Mouse (Mus musculus) midbrain, embryonic 15.5 days (tissue): Measurements from ENCODE around the gene Acox3. TPM values are rescaled to one million over a fixed set of nuclear protein-coding genes. Genes with fewer than 3 reads are reported as not detected.

Source experiments
- ATAC-seq: fragments of 200-750 bp; cut with Nextera tagmentation; replicated peaks from 2 replicates; pipeline ENCODE4 v1.8.0; 2017; ENCODE audit warnings: moderate TSS enrichment
- H3K27ac ChIP-seq: fragments of 300-500 bp; sonication (generic); 2 replicates; pipeline ENCODE4 v1.5.1; 2015; ENCODE audit warnings: mild to moderate bottlenecking, inconsistent platforms
- H3K27me3 ChIP-seq: fragments of 300-500 bp; sonication (generic); replicated peaks from 2 replicates; pipeline ENCODE4 v1.6.1; 2015; ENCODE audit warnings: inconsistent platforms
- H3K36me3 ChIP-seq: fragments of 300-500 bp; sonication (generic); replicated peaks from 2 replicates; pipeline ENCODE4 v1.6.1; 2015; ENCODE audit warnings: inconsistent platforms
- H3K4me1 ChIP-seq: fragments of 300-500 bp; sonication (generic); 2 replicates; pipeline ENCODE4 v1.6.1; 2015; ENCODE audit warnings: inconsistent platforms
- H3K4me2 ChIP-seq: fragments of 300-500 bp; sonication (generic); 2 replicates; pipeline ENCODE4 v1.6.1; 2015; ENCODE audit warnings: inconsistent platforms, mild to moderate bottlenecking, moderate library complexity
- H3K4me3 ChIP-seq: fragments of 300-500 bp; sonication (generic); 2 replicates; pipeline ENCODE4 v1.5.1; 2015; ENCODE audit warnings: mild to moderate bottlenecking, inconsistent platforms
- H3K9ac ChIP-seq: fragments of 300-500 bp; sonication (generic); 2 replicates; pipeline ENCODE4 v1.6.1; 2015; ENCODE audit warnings: mild to moderate bottlenecking, inconsistent platforms
- H3K9me3 ChIP-seq: fragments of 300-500 bp; sonication (generic); 2 replicates; pipeline ENCODE4 v1.6.1; 2016; ENCODE audit warnings: inconsistent platforms
- WGBS: fragments of 180-500 bp; shearing (Covaris S2); methylation state at CpG from one replicate; pipeline ENCODE4 v1.1.7; 2015; ENCODE audit warnings: mixed read lengths; 5-methylcytosine and 5-hydroxymethylcytosine counted together
- polyA plus RNA-seq: library from polyadenylated mRNA; unstranded; fragments of >200 nt; fragmentation: Nextera tagmentation; extraction: Ambion mirVana; gene quantifications from 2 replicates; pipeline ENCODE4 v1.2.1, GENCODE M21; 2015

Acox3 gene
- polyA plus RNA-seq, 1 experiment from 2014 or later, result 16.0 TPM

- Histone ChIP-seq H3K4me2 (no peak overlapping the region), H3K36me3 (peaks cover 34% of the 10 kb centered on the region), H3K27ac (no peak overlapping the region), H3K9ac (no peak overlapping the region), H3K4me3 (no peak overlapping the region), H3K9me3 (no peaks in the 10 kb centered on the region), H3K4me1 (no peaks in the 10 kb centered on the region), H3K27me3 (no peaks in the 10 kb centered on the region)
- no peak for ATAC-seq
- WGBS, result 92% methylated on average over 8 of the region's 8 CpGs
These were observed 18.7 kb downstream of the Acox3 start for GRCm38 (mm10) chr5:35601526-35601925.

GRCm38 (mm10) chr5:35605355-35605754 is 22.5 kb downstream of the Acox3 start:
- Histone ChIP-seq H3K4me3 (no peak overlapping the region), H3K27ac (no peak overlapping the region), H3K4me1 (peaks cover 13% of the 10 kb centered on the region), H3K36me3 (peaks cover 20% of the 10 kb centered on the region; the same call in 1 of the 2 replicates), H3K9me3 (no peaks in the 10 kb centered on the region), H3K4me2 (no peak overlapping the region), H3K9ac (no peak overlapping the region), H3K27me3 (no peaks in the 10 kb centered on the region)
- no peak for ATAC-seq
- WGBS, result 80% methylated on average over 7 of the region's 7 CpGs

GRCm38 (mm10) chr5:35606800-35607199 is 24.0 kb downstream of the Acox3 start:
- Histone ChIP-seq H3K4me3 (no peak overlapping the region), H3K9ac (no peak overlapping the region), H3K9me3 (no peaks in the 10 kb centered on the region), H3K4me2 (no peak overlapping the region), H3K27me3 (no peaks in the 10 kb centered on the region), H3K4me1 (peaks cover 13% of the 10 kb centered on the region), H3K27ac (no peak overlapping the region), H3K36me3 (peaks cover 8% of the 10 kb centered on the region; the same call in 1 of the 2 replicates)
- 84% methylated on average over 7 of the region's 7 CpGs for WGBS
- no peak for ATAC-seq

- Histone ChIP-seq H3K9me3 (no peaks in the 10 kb centered on the region), H3K27me3 (no peaks in the 10 kb centered on the region), H3K27ac (no peak overlapping the region), H3K9ac (no peak overlapping the region), H3K4me2 (no peak overlapping the region), H3K4me1 (peaks cover 13% of the 10 kb centered on the region), H3K36me3 (peaks cover 6% of the 10 kb centered on the region; the same call in 1 of the 2 replicates), H3K4me3 (no peak overlapping the region)
- ATAC-seq, result no peak
- WGBS, result 80% methylated on average over 7 of the region's 7 CpGs
These were observed 24.9 kb downstream of the Acox3 start for GRCm38 (mm10) chr5:35607784-35608183.

- Histone ChIP-seq H3K27me3 (no peaks in the 10 kb centered on the region), H3K4me1 (peaks cover 13% of the 10 kb centered on the region), H3K36me3 (no peaks in the 10 kb centered on the region), H3K4me2 (no peak overlapping the region), H3K27ac (no peak overlapping the region), H3K4me3 (no peak overlapping the region), H3K9ac (no peak overlapping the region), H3K9me3 (no peaks in the 10 kb centered on the region)
- WGBS, result 84% methylated on average over 5 of the region's 5 CpGs
- no peak for ATAC-seq
These were observed 25.7 kb downstream of the Acox3 start for GRCm38 (mm10) chr5:35608559-35608958.

- no peaks in the 10 kb centered on the region for H3K9me3 ChIP-seq
- no peak overlapping the region for H3K4me3 ChIP-seq
- H3K27ac ChIP-seq, result peak overlapping the region; percentile 15; the same call in 1 of the 2 replicates
- H3K4me2 ChIP-seq, result no peak overlapping the region
- ATAC-seq, result peak; percentile 55; the same call in 1 of the 2 replicates
- no peak overlapping the region for H3K9ac ChIP-seq
- WGBS, result 4% methylated on average over 12 of the region's 12 CpGs
- peaks cover 13% of the 10 kb centered on the region for H3K4me1 ChIP-seq
- H3K36me3 ChIP-seq, result no peaks in the 10 kb centered on the region
- no peaks in the 10 kb centered on the region for H3K27me3 ChIP-seq
These were observed 26.5 kb downstream of the Acox3 start for GRCm38 (mm10) chr5:35609381-35609780.

GRCm38 (mm10) chr5:35609971-35610370 is 27.1 kb downstream of the Acox3 start:
- whole genome bisulfite sequencing, result 79% methylated on average over 2 of the region's 2 CpGs
- no peak overlapping the region for H3K4me3 ChIP-seq
- H3K9me3 ChIP-seq, result no peaks in the 10 kb centered on the region
- peaks cover 13% of the 10 kb centered on the region for H3K4me1 ChIP-seq
- H3K4me2 ChIP-seq, result no peak overlapping the region
- H3K9ac ChIP-seq, result no peak overlapping the region
- no peaks in the 10 kb centered on the region for H3K36me3 ChIP-seq
- no peak for ATAC-seq
- no peaks in the 10 kb centered on the region for H3K27me3 ChIP-seq
- H3K27ac ChIP-seq, result no peak overlapping the region

- 97% methylated on average over 7 of the region's 7 CpGs for WGBS
- H3K4me3 ChIP-seq, result no peak overlapping the region
These were observed 27.5 kb downstream of the Acox3 start for GRCm38 (mm10) chr5:35610381-35610780.

GRCm38 (mm10) chr5:35611170-35611569 is 28.3 kb downstream of the Acox3 start:
- peaks cover 13% of the 10 kb centered on the region for H3K4me1 ChIP-seq
- H3K4me2 ChIP-seq, result no peak overlapping the region
- ATAC-seq, result no peak
- no peak overlapping the region for H3K4me3 ChIP-seq
- H3K9me3 ChIP-seq, result no peaks in the 10 kb centered on the region
- no peak overlapping the region for H3K27ac ChIP-seq
- WGBS, result 88% methylated on average over 9 of the region's 9 CpGs
- H3K36me3 ChIP-seq, result no peaks in the 10 kb centered on the region
- H3K9ac ChIP-seq, result no peak overlapping the region
- H3K27me3 ChIP-seq, result no peaks in the 10 kb centered on the region

More at GRCm38 (mm10) chr5:35610381-35610780, 27.5 kb downstream of the Acox3 start:
- no peak overlapping the region for H3K9ac ChIP-seq
- ATAC-seq, result no peak
- H3K4me2 ChIP-seq, result no peak overlapping the region
- no peaks in the 10 kb centered on the region for H3K9me3 ChIP-seq
- H3K4me1 ChIP-seq, result peaks cover 13% of the 10 kb centered on the region
- H3K27ac ChIP-seq, result no peak overlapping the region
- H3K27me3 ChIP-seq, result no peaks in the 10 kb centered on the region
- H3K36me3 ChIP-seq, result no peaks in the 10 kb centered on the region

- Histone ChIP-seq H3K4me1 (peaks cover 13% of the 10 kb centered on the region), H3K36me3 (no peaks in the 10 kb centered on the region), H3K4me2 (no peak overlapping the region), H3K27ac (no peak overlapping the region), H3K4me3 (no peak overlapping the region), H3K9ac (no peak overlapping the region), H3K9me3 (no peaks in the 10 kb centered on the region), H3K27me3 (no peaks in the 10 kb centered on the region)
- 83% methylated on average over 11 of the region's 11 CpGs for WGBS
- ATAC-seq, result no peak
These were observed 29.1 kb downstream of the Acox3 start for GRCm38 (mm10) chr5:35611900-35612299.

- Histone ChIP-seq H3K4me3 (no peak overlapping the region), H3K36me3 (no peaks in the 10 kb centered on the region), H3K4me2 (no peak overlapping the region), H3K4me1 (peaks cover 13% of the 10 kb centered on the region), H3K9me3 (no peaks in the 10 kb centered on the region), H3K27ac (no peak overlapping the region), H3K9ac (no peak overlapping the region), H3K27me3 (no peaks in the 10 kb centered on the region)
- WGBS, result 89% methylated on average over 8 of the region's 8 CpGs
- ATAC-seq, result no peak
These were observed 29.9 kb downstream of the Acox3 start for GRCm38 (mm10) chr5:35612722-35613121.

GRCm38 (mm10) chr5:35616943-35617342 is 34.1 kb downstream of the Acox3 start:
- Histone ChIP-seq H3K4me1 (no peaks in the 10 kb centered on the region), H3K4me3 (no peak overlapping the region), H3K27me3 (no peaks in the 10 kb centered on the region), H3K4me2 (no peak overlapping the region), H3K9me3 (no peaks in the 10 kb centered on the region), H3K27ac (no peak overlapping the region), H3K9ac (no peak overlapping the region), H3K36me3 (no peaks in the 10 kb centered on the region)
- ATAC-seq, result no peak
- 33% methylated on average over 5 of the region's 5 CpGs for WGBS

GRCm38 (mm10) chr5:35621114-35621513 is 38.3 kb downstream of the Acox3 start:
- Histone ChIP-seq H3K27me3 (no peaks in the 10 kb centered on the region), H3K4me3 (no peak overlapping the region), H3K9me3 (no peaks in the 10 kb centered on the region), H3K27ac (no peak overlapping the region), H3K36me3 (no peaks in the 10 kb centered on the region), H3K9ac (no peak overlapping the region), H3K4me1 (no peaks in the 10 kb centered on the region), H3K4me2 (no peak overlapping the region)
- ATAC-seq, result no peak
- 45% methylated on average over 4 of the region's 4 CpGs for WGBS
